Mouse (Mus musculus) embryonic facial prominence, embryonic 12.5 days (tissue): ENCODE measurements around the gene Prnd. TPM values are rescaled to one million over a fixed set of nuclear protein-coding genes. Genes with fewer than 3 reads are reported as not detected.
A peak's percentile ranks its signal among the peaks of the same experiment; 100 is the strongest.

Source experiments
- ATAC-seq: fragments of 200-750 bp; cut with Nextera tagmentation; 2 replicates; pipeline ENCODE4 v1.8.0; 2017; ENCODE audit not compliant: insufficient number of reproducible peaks, insufficient read depth, low FRiP score, low TSS enrichment
- H3K27ac ChIP-seq: fragments of 300-500 bp; sonication (generic); 2 replicates; pipeline ENCODE4 v1.5.1; 2016; ENCODE audit warnings: mild to moderate bottlenecking
- H3K27me3 ChIP-seq: fragments of 300-500 bp; sonication (generic); 2 replicates; pipeline ENCODE4 v1.6.1; 2016; ENCODE audit warnings: mild to moderate bottlenecking, moderate library complexity
- H3K36me3 ChIP-seq: fragments of 300-500 bp; sonication (generic); 2 replicates; pipeline ENCODE4 v1.6.1; 2016; ENCODE audit warnings: mild to moderate bottlenecking
- H3K4me1 ChIP-seq: fragments of 300-500 bp; sonication (generic); 2 replicates; pipeline ENCODE4 v1.6.1; 2016
- H3K4me2 ChIP-seq: fragments of 300-500 bp; sonication (generic); replicated peaks from 2 replicates; pipeline ENCODE4 v1.6.1; 2016; ENCODE audit warnings: mild to moderate bottlenecking, moderate library complexity
- H3K4me3 ChIP-seq: fragments of 300-500 bp; sonication (generic); 2 replicates; pipeline ENCODE4 v1.5.1; 2016; ENCODE audit warnings: mild to moderate bottlenecking
- H3K9ac ChIP-seq: fragments of 300-500 bp; sonication (generic); 2 replicates; pipeline ENCODE4 v1.6.1; 2016; ENCODE audit warnings: mild to moderate bottlenecking, moderate library complexity
- H3K9me3 ChIP-seq: fragments of 300-500 bp; sonication (generic); 2 replicates; pipeline ENCODE4 v1.6.1; 2016; ENCODE audit warnings: mild to moderate bottlenecking, moderate library complexity
- WGBS: fragments of 180-500 bp; shearing (Covaris S2); methylation state at CpG from one replicate; pipeline ENCODE4 v1.1.7; 2016; 5-methylcytosine and 5-hydroxymethylcytosine counted together
- polyA plus RNA-seq: library from polyadenylated mRNA; unstranded; fragments of >200 nt; fragmentation: Nextera tagmentation; extraction: Ambion mirVana; gene quantifications from 2 replicates; pipeline ENCODE4 v1.2.1, GENCODE M21; 2016

Prnd gene
- polyA plus RNA-seq, 1 experiment from 2014 or later = 26.5 TPM

DNA sequence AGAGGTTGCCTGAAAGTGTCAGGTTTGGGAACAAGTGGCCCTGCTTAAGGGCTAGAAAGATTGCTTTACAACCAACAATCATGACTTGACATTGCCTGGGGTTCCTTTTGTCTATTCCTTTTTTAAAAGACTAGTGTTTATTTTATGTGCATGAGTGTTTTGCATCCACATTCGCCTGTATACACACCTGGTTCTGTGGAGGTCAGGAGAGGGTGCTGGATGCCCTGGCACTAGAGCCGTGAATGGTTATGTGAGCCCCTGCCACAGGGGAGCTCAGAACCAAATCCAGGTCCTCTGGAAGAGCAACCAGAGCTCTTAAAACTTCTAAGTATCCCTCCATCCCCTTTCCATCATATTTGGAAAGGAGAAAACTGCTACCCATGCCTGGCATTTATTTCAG is 39.8 kb upstream of the Prnd start:
- Histone ChIP-seq H3K27ac (no peak overlapping the region), H3K9ac (no peak overlapping the region), H3K4me3 (peak overlapping the region; percentile 70), H3K4me2 (peak overlapping the region; percentile 64), H3K36me3 (no peaks in the 10 kb centered on the region), H3K9me3 (no peaks in the 10 kb centered on the region), H3K27me3 (no peaks in the 10 kb centered on the region), H3K4me1 (peaks cover 12% of the 10 kb centered on the region; the same call in 1 of the 2 replicates)
- ATAC-seq = no peak
- 50% methylated on average over 2 of the region's 2 CpGs for whole genome bisulfite sequencing

DNA sequence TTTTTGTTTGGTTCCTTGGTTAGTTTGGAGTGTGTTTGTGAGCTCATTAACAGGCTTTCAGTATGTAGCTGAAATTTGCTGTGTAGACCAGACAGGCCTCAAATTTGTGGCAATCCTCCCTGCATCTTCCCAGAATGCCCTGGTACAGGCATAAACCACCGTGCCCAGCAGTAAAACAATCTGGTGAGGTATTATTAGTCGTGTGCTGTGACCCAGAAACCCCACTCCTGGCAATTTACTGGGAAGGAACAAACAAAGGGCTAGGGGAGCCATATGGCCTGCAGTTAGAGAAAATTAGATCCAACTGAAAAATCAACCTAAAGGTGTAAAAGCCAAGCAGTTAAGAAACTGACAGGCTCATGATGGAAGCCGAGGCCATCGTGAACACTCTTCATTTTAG is 39.3 kb upstream of the Prnd start:
- Histone ChIP-seq H3K4me2 (peak overlapping the region; percentile 64; the same call in 1 of the 2 replicates), H3K36me3 (no peaks in the 10 kb centered on the region), H3K9ac (no peak overlapping the region), H3K27ac (no peak overlapping the region), H3K4me3 (no peak overlapping the region), H3K27me3 (no peaks in the 10 kb centered on the region), H3K4me1 (peaks cover 12% of the 10 kb centered on the region; the same call in 1 of the 2 replicates), H3K9me3 (no peaks in the 10 kb centered on the region)
- 25% methylated on average over 4 of the region's 4 CpGs for WGBS
- ATAC-seq = no peak

DNA sequence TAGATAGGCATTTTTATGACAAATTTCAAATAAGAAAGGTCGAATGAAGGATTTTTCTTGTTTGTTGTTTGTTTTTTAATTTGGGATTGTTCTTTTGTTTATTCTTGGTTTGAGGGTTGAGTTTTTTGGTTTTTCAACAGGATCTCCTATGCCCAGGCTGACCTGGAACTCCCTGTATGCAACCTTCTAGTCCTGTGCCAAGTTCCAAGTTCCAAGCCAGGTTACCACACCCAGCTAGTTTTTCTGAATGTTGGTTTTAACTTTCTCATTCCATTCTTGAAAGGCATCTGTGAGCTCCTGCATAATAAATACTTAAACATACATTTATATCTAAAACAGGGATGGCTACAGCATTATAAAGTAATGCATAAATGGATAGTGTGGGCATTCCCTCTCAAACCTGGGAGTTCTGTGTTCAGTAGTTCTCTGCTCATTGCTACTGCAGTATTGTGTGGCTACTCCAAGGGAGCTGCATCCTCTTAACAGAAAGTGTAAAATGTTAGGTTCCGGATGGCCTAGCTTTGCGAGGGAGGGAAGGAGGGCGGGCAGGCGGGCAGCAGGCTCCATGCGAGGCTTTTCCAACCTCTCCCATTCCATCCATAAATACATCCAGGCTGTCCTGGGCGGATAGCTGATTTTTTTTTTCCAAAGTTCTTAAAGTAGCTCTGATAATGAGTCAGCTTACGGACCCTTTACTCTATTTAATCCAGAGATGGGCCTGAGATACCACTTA is 38.0 kb upstream of the Prnd start:
- H3K9me3 ChIP-seq = no peaks in the 10 kb centered on the region
- WGBS = 80% methylated on average over 8 of the region's 8 CpGs
- H3K4me1 ChIP-seq = peaks cover 12% of the 10 kb centered on the region; the same call in 1 of the 2 replicates
- H3K4me2 ChIP-seq = no peak overlapping the region
- no peak overlapping the region for H3K4me3 ChIP-seq
- H3K9ac ChIP-seq = no peak overlapping the region
- no peaks in the 10 kb centered on the region for H3K27me3 ChIP-seq
- no peak for ATAC-seq
- no peaks in the 10 kb centered on the region for H3K36me3 ChIP-seq
- no peak overlapping the region for H3K27ac ChIP-seq

DNA sequence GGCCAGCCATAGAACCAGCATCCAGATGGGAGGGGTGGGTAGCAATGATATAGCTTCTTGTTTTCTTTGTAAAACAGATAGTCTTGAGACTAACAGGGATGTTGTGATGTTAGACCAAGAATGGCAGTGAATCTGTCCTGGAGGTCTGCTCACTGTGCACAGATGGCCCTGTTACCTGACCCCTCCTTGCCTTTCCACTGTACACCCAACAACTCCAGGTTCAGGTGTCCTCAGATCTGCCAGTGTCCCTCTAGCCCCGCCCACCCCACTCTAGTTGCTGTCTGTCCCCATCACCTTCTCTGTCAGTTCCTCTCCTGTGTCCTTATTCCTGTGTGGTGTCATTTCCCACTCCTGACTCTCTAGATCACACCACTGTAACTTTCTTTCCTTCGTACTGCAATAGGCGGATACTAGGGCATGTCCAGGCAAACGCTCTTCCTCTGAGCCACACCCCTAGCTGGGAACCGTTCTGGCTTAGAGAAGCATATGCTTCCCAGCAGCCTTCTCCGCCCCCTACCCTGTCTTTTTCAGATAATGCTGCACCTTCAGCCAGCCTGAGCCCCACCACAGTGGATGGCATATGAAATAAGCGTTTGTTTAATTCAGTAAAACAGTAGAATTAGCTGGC is 18.3 kb upstream of the Prnd start:
- no peaks in the 10 kb centered on the region for H3K9me3 ChIP-seq
- ATAC-seq = 0 out of 2 replicates have a peak, but pooled peaks have one; percentile 56
- peaks cover 7% of the 10 kb centered on the region; the same call in 1 of the 2 replicates for H3K4me1 ChIP-seq
- H3K4me3 ChIP-seq = no peak overlapping the region
- no peak overlapping the region for H3K4me2 ChIP-seq
- 74% methylated on average over 7 of the region's 7 CpGs for WGBS
- H3K9ac ChIP-seq = 0 out of 2 replicates have a peak overlapping the region, but pooled peaks have one; percentile 27
- no peak overlapping the region for H3K27ac ChIP-seq
- H3K36me3 ChIP-seq = peaks cover 11% of the 10 kb centered on the region; the same call in 1 of the 2 replicates
- no peaks in the 10 kb centered on the region for H3K27me3 ChIP-seq

DNA sequence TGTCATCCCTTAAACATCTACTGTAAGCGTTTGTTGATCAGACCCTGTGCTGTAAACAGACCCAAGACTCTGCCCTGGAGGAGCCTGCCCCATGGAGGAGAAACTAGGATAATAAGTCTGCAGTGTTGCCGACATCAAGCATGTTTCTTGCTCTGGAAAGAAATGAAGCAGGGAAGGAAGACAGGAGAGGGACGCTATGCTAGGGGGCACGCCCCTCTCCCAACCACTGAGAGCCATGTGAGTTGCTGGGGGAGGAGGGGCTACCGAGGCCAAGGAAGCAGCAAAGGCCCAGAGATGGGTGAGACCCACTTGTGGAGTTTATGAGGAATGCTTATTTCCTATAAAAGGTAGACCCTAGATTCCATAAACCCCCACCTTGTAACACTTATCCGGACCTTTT is 17.6 kb upstream of the Prnd start:
- peaks cover 7% of the 10 kb centered on the region; the same call in 1 of the 2 replicates for H3K4me1 ChIP-seq
- peaks cover 11% of the 10 kb centered on the region; the same call in 1 of the 2 replicates for H3K36me3 ChIP-seq
- WGBS = 29% methylated on average over 6 of the region's 6 CpGs
- H3K27ac ChIP-seq = no peak overlapping the region
- H3K27me3 ChIP-seq = no peaks in the 10 kb centered on the region
- H3K4me2 ChIP-seq = no peak overlapping the region
- H3K9ac ChIP-seq = no peak overlapping the region
- H3K4me3 ChIP-seq = no peak overlapping the region
- no peak for ATAC-seq
- H3K9me3 ChIP-seq = no peaks in the 10 kb centered on the region

DNA sequence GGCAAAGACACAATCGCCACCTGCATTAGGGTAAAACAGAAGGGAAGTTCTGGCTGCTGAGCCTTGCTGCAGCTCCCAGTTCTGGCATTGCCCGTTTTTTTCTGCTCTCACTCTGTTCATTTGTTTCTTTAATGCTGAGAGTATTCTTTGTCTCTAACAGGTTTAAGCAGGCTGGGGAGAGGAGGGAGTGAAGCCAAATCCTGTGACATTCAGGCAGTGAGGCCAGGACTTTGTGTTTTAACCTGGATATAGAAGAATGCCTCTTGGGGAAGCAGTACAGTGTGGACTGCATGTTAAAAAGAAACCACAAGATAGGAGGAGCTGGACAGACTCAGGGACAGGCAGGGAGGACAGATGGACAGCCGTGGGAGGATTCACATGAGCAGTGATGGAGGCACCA is 17.1 kb upstream of the Prnd start:
- Histone ChIP-seq H3K9ac (no peak overlapping the region), H3K4me3 (no peak overlapping the region), H3K27ac (no peak overlapping the region), H3K9me3 (no peaks in the 10 kb centered on the region), H3K4me2 (no peak overlapping the region), H3K27me3 (no peaks in the 10 kb centered on the region), H3K4me1 (peaks cover 7% of the 10 kb centered on the region; the same call in 1 of the 2 replicates), H3K36me3 (peaks cover 11% of the 10 kb centered on the region; the same call in 1 of the 2 replicates)
- WGBS = 66% methylated on average over 3 of the region's 3 CpGs
- no peak for ATAC-seq

DNA sequence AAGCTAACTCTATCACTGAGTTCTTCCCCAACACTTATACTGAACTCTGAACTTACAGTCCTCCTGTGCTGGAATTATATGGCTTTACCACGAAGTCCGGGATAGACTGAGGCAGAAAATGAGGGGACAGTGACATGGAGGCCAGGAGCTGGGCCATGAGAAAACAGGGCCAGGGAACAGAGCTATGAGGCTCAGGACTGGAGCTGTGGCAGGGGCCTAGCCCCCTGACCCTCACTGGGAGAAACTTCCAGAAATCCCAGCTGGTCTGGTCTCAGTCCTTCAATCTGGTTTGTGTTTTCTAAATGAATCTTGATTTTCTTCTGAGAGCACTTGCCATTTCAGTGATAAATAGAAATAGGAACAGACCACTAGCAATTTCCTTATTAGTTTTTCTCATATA is 16.4 kb upstream of the Prnd start:
- H3K4me2 ChIP-seq = no peak overlapping the region
- H3K4me3 ChIP-seq = no peak overlapping the region
- WGBS = 95% methylated on average over 2 of the region's 2 CpGs
- H3K4me1 ChIP-seq = peaks cover 7% of the 10 kb centered on the region; the same call in 1 of the 2 replicates
- no peak for ATAC-seq
- H3K27me3 ChIP-seq = no peaks in the 10 kb centered on the region
- H3K36me3 ChIP-seq = peaks cover 11% of the 10 kb centered on the region; the same call in 1 of the 2 replicates
- H3K9me3 ChIP-seq = no peaks in the 10 kb centered on the region
- H3K27ac ChIP-seq = no peak overlapping the region
- no peak overlapping the region for H3K9ac ChIP-seq

DNA sequence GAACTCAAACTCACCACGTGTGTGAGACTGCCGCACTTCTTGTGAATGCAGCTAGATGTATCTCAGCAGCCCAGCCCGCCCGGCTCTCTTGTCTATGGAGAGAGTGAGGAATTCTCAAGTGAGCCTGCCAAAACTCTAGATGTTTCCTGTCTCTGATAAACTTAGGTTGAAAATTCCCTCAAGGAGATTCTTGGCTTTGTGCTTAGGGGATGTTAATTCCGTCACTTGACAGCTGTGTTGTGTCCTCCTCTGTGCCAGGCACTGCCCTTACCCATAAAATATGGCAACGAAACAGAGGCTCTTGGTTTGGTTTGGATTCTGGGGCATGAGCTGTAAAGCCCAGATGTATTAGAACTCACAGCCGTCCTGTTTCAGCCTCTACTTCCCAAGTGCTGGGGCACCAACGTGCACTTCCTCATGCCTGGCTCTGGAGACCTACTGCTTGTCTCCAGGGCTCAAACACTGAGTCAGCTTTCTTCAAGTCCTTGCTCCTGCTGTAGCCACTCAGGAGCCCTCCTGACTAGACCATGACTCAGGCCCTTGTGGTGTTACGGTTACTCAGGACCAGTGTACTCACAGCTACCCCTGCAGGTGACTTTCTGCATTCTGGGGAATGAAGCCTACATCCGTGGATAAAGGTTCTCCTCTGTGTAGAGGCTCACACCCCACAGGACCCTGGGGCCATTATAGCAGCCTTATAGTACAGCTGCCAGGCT is 15.1 kb upstream of the Prnd start:
- Histone ChIP-seq H3K27ac (no peak overlapping the region), H3K9ac (no peak overlapping the region), H3K36me3 (peaks cover 11% of the 10 kb centered on the region; the same call in 1 of the 2 replicates), H3K4me1 (peaks cover 7% of the 10 kb centered on the region; the same call in 1 of the 2 replicates), H3K4me3 (no peak overlapping the region), H3K4me2 (no peak overlapping the region), H3K9me3 (no peaks in the 10 kb centered on the region), H3K27me3 (no peaks in the 10 kb centered on the region)
- no peak for ATAC-seq
- 80% methylated on average over 10 of the region's 10 CpGs for WGBS

DNA sequence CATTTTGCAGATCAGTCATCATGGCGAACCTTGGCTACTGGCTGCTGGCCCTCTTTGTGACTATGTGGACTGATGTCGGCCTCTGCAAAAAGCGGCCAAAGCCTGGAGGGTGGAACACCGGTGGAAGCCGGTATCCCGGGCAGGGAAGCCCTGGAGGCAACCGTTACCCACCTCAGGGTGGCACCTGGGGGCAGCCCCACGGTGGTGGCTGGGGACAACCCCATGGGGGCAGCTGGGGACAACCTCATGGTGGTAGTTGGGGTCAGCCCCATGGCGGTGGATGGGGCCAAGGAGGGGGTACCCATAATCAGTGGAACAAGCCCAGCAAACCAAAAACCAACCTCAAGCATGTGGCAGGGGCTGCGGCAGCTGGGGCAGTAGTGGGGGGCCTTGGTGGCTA is 14.3 kb upstream of the Prnd start:
- H3K4me2 ChIP-seq = no peak overlapping the region
- no peaks in the 10 kb centered on the region for H3K9me3 ChIP-seq
- H3K4me3 ChIP-seq = no peak overlapping the region
- WGBS = 98% methylated on average over 10 of the region's 10 CpGs
- no peak for ATAC-seq
- no peak overlapping the region for H3K9ac ChIP-seq
- no peak overlapping the region for H3K27ac ChIP-seq
- no peaks in the 10 kb centered on the region for H3K27me3 ChIP-seq
- H3K36me3 ChIP-seq = peaks cover 11% of the 10 kb centered on the region; the same call in 1 of the 2 replicates
- H3K4me1 ChIP-seq = peaks cover 7% of the 10 kb centered on the region; the same call in 1 of the 2 replicates

DNA sequence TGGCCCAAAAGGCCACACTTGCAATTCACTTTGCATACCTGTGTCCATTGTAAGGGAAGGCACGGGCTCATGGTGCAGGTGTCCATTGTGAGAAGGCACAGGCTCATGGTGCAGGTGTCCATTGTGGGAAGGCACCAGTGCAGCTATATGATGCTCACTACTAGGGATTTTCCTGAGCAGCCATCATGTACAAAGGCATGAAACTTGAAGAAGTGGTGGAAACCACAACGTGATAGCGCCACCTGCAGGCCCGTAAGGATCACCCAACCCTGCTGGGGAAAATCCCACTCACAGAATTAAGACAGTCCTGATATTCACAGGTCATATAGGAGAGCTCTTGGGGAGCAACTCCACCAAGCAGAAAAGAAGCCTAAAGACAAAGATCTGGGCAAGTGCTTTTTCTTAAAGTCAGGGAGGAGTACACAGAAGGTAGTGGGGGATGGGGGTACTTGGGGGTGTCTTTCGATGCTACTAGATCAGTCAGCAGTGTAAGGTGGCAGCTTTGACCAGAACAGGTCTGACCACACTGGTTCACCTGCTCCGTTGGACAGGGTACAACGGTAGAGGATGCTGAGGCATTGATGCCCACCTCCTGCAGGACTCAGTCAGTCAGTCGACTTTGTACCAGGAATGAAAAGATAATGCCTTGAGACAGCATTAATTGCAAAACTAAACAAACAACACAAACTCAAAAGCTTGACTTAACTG is 11.1 kb upstream of the Prnd start:
- H3K4me3 ChIP-seq = no peak overlapping the region
- H3K9ac ChIP-seq = no peak overlapping the region
- no peaks in the 10 kb centered on the region for H3K9me3 ChIP-seq
- H3K27ac ChIP-seq = no peak overlapping the region
- H3K36me3 ChIP-seq = peaks cover 11% of the 10 kb centered on the region; the same call in 1 of the 2 replicates
- H3K4me2 ChIP-seq = no peak overlapping the region
- no peaks in the 10 kb centered on the region for H3K27me3 ChIP-seq
- 40% methylated on average over 8 of the region's 8 CpGs for WGBS
- ATAC-seq = no peak
- H3K4me1 ChIP-seq = no peaks in the 10 kb centered on the region

DNA sequence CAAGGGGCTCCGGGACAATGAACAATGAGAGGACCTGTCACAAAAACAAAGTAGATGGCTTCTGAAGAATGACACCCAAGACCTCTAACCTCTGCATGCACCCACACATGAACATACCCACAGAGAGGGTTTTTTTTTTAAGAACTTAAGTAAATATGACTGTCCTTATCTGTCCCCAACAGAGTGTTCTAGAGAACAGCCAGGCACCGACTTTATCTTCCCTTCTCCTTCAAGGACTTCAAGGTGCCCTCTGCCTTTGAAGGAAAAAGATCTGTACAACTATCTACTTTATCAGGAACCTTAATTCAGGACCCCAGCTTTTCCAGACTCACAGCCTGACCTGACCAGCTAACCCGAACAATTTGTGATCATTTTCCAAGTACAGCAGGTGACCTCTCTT is 10.2 kb upstream of the Prnd start:
- H3K9ac ChIP-seq = no peak overlapping the region
- H3K36me3 ChIP-seq = peaks cover 11% of the 10 kb centered on the region; the same call in 1 of the 2 replicates
- ATAC-seq = no peak
- no peak overlapping the region for H3K4me3 ChIP-seq
- H3K4me1 ChIP-seq = no peaks in the 10 kb centered on the region
- no peak overlapping the region for H3K4me2 ChIP-seq
- H3K27me3 ChIP-seq = no peaks in the 10 kb centered on the region
- H3K27ac ChIP-seq = no peak overlapping the region
- no peaks in the 10 kb centered on the region for H3K9me3 ChIP-seq
- WGBS = 76% methylated on average over 3 of the region's 3 CpGs
